Mouse (Mus musculus): ENCODE results near the gene Tnfrsf13b. TPM values are rescaled to one million over a fixed set of nuclear protein-coding genes. Genes with fewer than 3 reads are reported as not detected.
A peak's percentile ranks its signal among the peaks of the same experiment; 100 is the strongest.

Tnfrsf13b gene
- polyA plus RNA-seq, 1 experiment from 2014 or later = 1.1 TPM

GRCm38 (mm10) chr11:61132943-61133342, 6.4 kb downstream of the Tnfrsf13b start:
- Histone ChIP-seq H3K4me2 (replicated peaks) (no peak overlapping the region), H3K9me3 (no peaks in the 10 kb centered on the region), H3K4me1 (no peaks in the 10 kb centered on the region), H3K4me3 (no peak overlapping the region), H3K9ac (no peak overlapping the region), H3K27ac (no peak overlapping the region), H3K27me3 (no peaks in the 10 kb centered on the region), H3K36me3 (no peaks in the 10 kb centered on the region)
- 78% methylated on average over 2 of the region's 2 CpGs for WGBS
- no peak for ATAC-seq (ENCODE audit: insufficient number of reproducible peaks, insufficient read depth, low FRiP score, low TSS enrichment)

GRCm38 (mm10) chr11:61141693-61142092, 15.1 kb downstream of the Tnfrsf13b start:
- ATAC-seq (ENCODE audit: insufficient number of reproducible peaks, insufficient read depth, low FRiP score, low TSS enrichment) = no peak
- H3K4me1 ChIP-seq = 0 out of 2 replicates have a peak, but pooled peaks cover under 1% of the 10 kb centered on the region
- no peak overlapping the region for H3K4me2 ChIP-seq (replicated peaks)
- no peak overlapping the region for H3K4me3 ChIP-seq
- H3K36me3 ChIP-seq = no peaks in the 10 kb centered on the region
- no peaks in the 10 kb centered on the region for H3K9me3 ChIP-seq
- no peak overlapping the region for H3K27ac ChIP-seq
- WGBS = 60% methylated on average over 2 of the region's 2 CpGs
- H3K9ac ChIP-seq = no peak overlapping the region
- peaks cover 3% of the 10 kb centered on the region; the same call in 1 of the 2 replicates for H3K27me3 ChIP-seq

- Histone ChIP-seq H3K9ac (no peak overlapping the region), H3K4me3 (no peak overlapping the region), H3K4me1 (peaks cover 4% of the 10 kb centered on the region; the same call in 1 of the 2 replicates), H3K27ac (no peak overlapping the region), H3K4me2 (replicated peaks) (no peak overlapping the region), H3K36me3 (no peaks in the 10 kb centered on the region), H3K27me3 (peaks cover 9% of the 10 kb centered on the region; the same call in 1 of the 2 replicates), H3K9me3 (no peaks in the 10 kb centered on the region)
- WGBS = 73% methylated on average over 3 of the region's 3 CpGs
- no peak for ATAC-seq (ENCODE audit: insufficient number of reproducible peaks, insufficient read depth, low FRiP score, low TSS enrichment)
Measured at GRCm38 (mm10) chr11:61142262-61142661, 15.7 kb downstream of the Tnfrsf13b start.

GRCm38 (mm10) chr11:61142941-61143530, 16.5 kb downstream of the Tnfrsf13b start:
- H3K4me2 ChIP-seq (replicated peaks) = no peak overlapping the region
- peaks cover 17% of the 10 kb centered on the region for H3K27me3 ChIP-seq
- ATAC-seq (ENCODE audit: insufficient number of reproducible peaks, insufficient read depth, low FRiP score, low TSS enrichment) = no peak
- WGBS = 60% methylated on average over 6 of the region's 6 CpGs
- peaks cover 4% of the 10 kb centered on the region; the same call in 1 of the 2 replicates for H3K4me1 ChIP-seq
- H3K27ac ChIP-seq = no peak overlapping the region
- H3K36me3 ChIP-seq = no peaks in the 10 kb centered on the region
- H3K9ac ChIP-seq = no peak overlapping the region
- no peaks in the 10 kb centered on the region for H3K9me3 ChIP-seq
- no peak overlapping the region for H3K4me3 ChIP-seq

- WGBS = 74% methylated on average over 7 of the region's 7 CpGs
- Histone ChIP-seq H3K27me3 (peaks cover 25% of the 10 kb centered on the region), H3K9me3 (no peaks in the 10 kb centered on the region), H3K9ac (no peak overlapping the region), H3K4me1 (peaks cover 4% of the 10 kb centered on the region; the same call in 1 of the 2 replicates), H3K4me2 (replicated peaks) (no peak overlapping the region), H3K36me3 (no peaks in the 10 kb centered on the region), H3K4me3 (no peak overlapping the region), H3K27ac (no peak overlapping the region)
- no peak for ATAC-seq (ENCODE audit: insufficient number of reproducible peaks, insufficient read depth, low FRiP score, low TSS enrichment)
Measured at GRCm38 (mm10) chr11:61143564-61144469, 17.3 kb downstream of the Tnfrsf13b start.

GRCm38 (mm10) chr11:61145551-61145950, 19.0 kb downstream of the Tnfrsf13b start:
- 69% methylated on average over 8 of the region's 8 CpGs for WGBS
- H3K4me2 ChIP-seq (replicated peaks) = no peak overlapping the region
- H3K27me3 ChIP-seq = peaks cover 25% of the 10 kb centered on the region
- peaks cover 4% of the 10 kb centered on the region; the same call in 1 of the 2 replicates for H3K4me1 ChIP-seq
- no peaks in the 10 kb centered on the region for H3K36me3 ChIP-seq
- no peak overlapping the region for H3K9ac ChIP-seq
- H3K4me3 ChIP-seq = no peak overlapping the region
- ATAC-seq (ENCODE audit: insufficient number of reproducible peaks, insufficient read depth, low FRiP score, low TSS enrichment) = no peak
- H3K9me3 ChIP-seq = no peaks in the 10 kb centered on the region
- no peak overlapping the region for H3K27ac ChIP-seq

- no peaks in the 10 kb centered on the region for H3K9me3 ChIP-seq
- WGBS = 13% methylated on average over 20 of the region's 20 CpGs
- H3K36me3 ChIP-seq = peaks cover 7% of the 10 kb centered on the region
- peaks cover 4% of the 10 kb centered on the region; the same call in 1 of the 2 replicates for H3K4me1 ChIP-seq
- H3K9ac ChIP-seq = peak overlapping the region; percentile 46; the same call in 1 of the 2 replicates
- no peak overlapping the region for H3K27ac ChIP-seq
- peak overlapping the region; percentile 71 for H3K4me2 ChIP-seq (replicated peaks)
- peaks cover 25% of the 10 kb centered on the region for H3K27me3 ChIP-seq
- peak overlapping the region; percentile 37 for H3K4me3 ChIP-seq
- no peak for ATAC-seq (ENCODE audit: insufficient number of reproducible peaks, insufficient read depth, low FRiP score, low TSS enrichment)
Measured at GRCm38 (mm10) chr11:61146645-61147299, 20.2 kb downstream of the Tnfrsf13b start.

GRCm38 (mm10) chr11:61147300-61147683, 20.7 kb downstream of the Tnfrsf13b start:
- ATAC-seq (ENCODE audit: insufficient number of reproducible peaks, insufficient read depth, low FRiP score, low TSS enrichment) = peak; percentile 22; the same call in 1 of the 2 replicates
- 6% methylated on average over 32 of the region's 32 CpGs for WGBS
- H3K4me1 ChIP-seq = peaks cover 4% of the 10 kb centered on the region; the same call in 1 of the 2 replicates
- H3K27me3 ChIP-seq = peaks cover 25% of the 10 kb centered on the region
- peak overlapping the region; percentile 71 for H3K4me2 ChIP-seq (replicated peaks)
- H3K36me3 ChIP-seq = peaks cover 10% of the 10 kb centered on the region
- no peak overlapping the region for H3K27ac ChIP-seq
- peak overlapping the region; percentile 37 for H3K4me3 ChIP-seq
- H3K9me3 ChIP-seq = no peaks in the 10 kb centered on the region
- peak overlapping the region; percentile 46; the same call in 1 of the 2 replicates for H3K9ac ChIP-seq

- Histone ChIP-seq H3K4me2 (replicated peaks) (no peak overlapping the region), H3K27ac (no peak overlapping the region), H3K9ac (no peak overlapping the region), H3K4me1 (peaks cover 4% of the 10 kb centered on the region; the same call in 1 of the 2 replicates), H3K9me3 (no peaks in the 10 kb centered on the region), H3K36me3 (peaks cover 41% of the 10 kb centered on the region), H3K27me3 (peaks cover 25% of the 10 kb centered on the region), H3K4me3 (no peak overlapping the region)
- no peak for ATAC-seq (ENCODE audit: insufficient number of reproducible peaks, insufficient read depth, low FRiP score, low TSS enrichment)
- 71% methylated on average over 6 of the region's 6 CpGs for WGBS
Measured at GRCm38 (mm10) chr11:61150233-61151001, 23.9 kb downstream of the Tnfrsf13b start.

GRCm38 (mm10) chr11:61155727-61156126, 29.2 kb downstream of the Tnfrsf13b start:
- no peaks in the 10 kb centered on the region for H3K4me1 ChIP-seq
- no peaks in the 10 kb centered on the region for H3K9me3 ChIP-seq
- ATAC-seq (ENCODE audit: insufficient number of reproducible peaks, insufficient read depth, low FRiP score, low TSS enrichment) = no peak
- H3K27ac ChIP-seq = no peak overlapping the region
- 83% methylated on average over 2 of the region's 2 CpGs for WGBS
- H3K4me3 ChIP-seq = no peak overlapping the region
- no peaks in the 10 kb centered on the region for H3K27me3 ChIP-seq
- H3K9ac ChIP-seq = no peak overlapping the region
- no peak overlapping the region for H3K4me2 ChIP-seq (replicated peaks)
- peaks cover 94% of the 10 kb centered on the region for H3K36me3 ChIP-seq

- Histone ChIP-seq H3K4me3 (no peak overlapping the region), H3K4me1 (no peaks in the 10 kb centered on the region), H3K4me2 (replicated peaks) (no peak overlapping the region), H3K27ac (no peak overlapping the region), H3K9me3 (no peaks in the 10 kb centered on the region), H3K36me3 (peaks cover 100% of the 10 kb centered on the region), H3K27me3 (no peaks in the 10 kb centered on the region), H3K9ac (no peak overlapping the region)
- WGBS = 84% methylated on average over 3 of the region's 3 CpGs
- ATAC-seq (ENCODE audit: insufficient number of reproducible peaks, insufficient read depth, low FRiP score, low TSS enrichment) = no peak
Measured at GRCm38 (mm10) chr11:61158141-61158540, 31.6 kb downstream of the Tnfrsf13b start.
